Mouse (Mus musculus) liver, adult 2 months (tissue): Measurements from ENCODE around the gene Ugt1a7c. TPM values are rescaled to one million over a fixed set of nuclear protein-coding genes. Genes with fewer than 3 reads are reported as not detected.

ENCODE experiments used
- DNase-seq: peaks from one replicate; pipeline ENCODE4 v3.0.0-alpha.2; 2011; ENCODE audit warnings: low read depth, low spot score; ENCODE audit errors: extremely low read depth
- H3K27ac ChIP-seq: fragments of 200-500 bp; replicated peaks from 2 replicates; pipeline ENCODE4 v1.5.1; 2012; ENCODE audit warnings: low read depth, mild to moderate bottlenecking, control low read depth, inconsistent platforms, low read length; ENCODE audit not compliant: insufficient read depth
- H3K27me3 ChIP-seq: fragments of 200-500 bp; 2 replicates; pipeline ENCODE4 v1.6.1; 2012; ENCODE audit warnings: mild to moderate bottlenecking, moderate library complexity, low read length, inconsistent platforms; ENCODE audit not compliant: control insufficient read depth, insufficient read depth
- H3K36me3 ChIP-seq: fragments of 200-500 bp; 2 replicates; pipeline ENCODE4 v1.6.1; 2012; ENCODE audit warnings: low read length, inconsistent platforms; ENCODE audit not compliant: control insufficient read depth, insufficient read depth
- H3K4me1 ChIP-seq: fragments of 200-500 bp; 2 replicates; pipeline ENCODE4 v1.6.1; 2011; ENCODE audit warnings: low read length; ENCODE audit not compliant: control insufficient read depth, insufficient read depth
- H3K4me3 ChIP-seq: fragments of 200-500 bp; 2 replicates; pipeline ENCODE4 v1.5.1; 2011; ENCODE audit warnings: low read depth, mild to moderate bottlenecking, control low read depth, low read length, moderate library complexity; ENCODE audit not compliant: insufficient read depth
- H3K79me2 ChIP-seq: fragments of 200-500 bp; 2 replicates; pipeline ENCODE4 v1.6.1; 2012; ENCODE audit warnings: inconsistent platforms, mild to moderate bottlenecking, low read length, moderate library complexity; ENCODE audit not compliant: control insufficient read depth, insufficient read depth
- H3K9ac ChIP-seq: fragments of 200-500 bp; 2 replicates; pipeline ENCODE4 v1.6.1; 2012; ENCODE audit warnings: low read depth, mild to moderate bottlenecking, control low read depth, inconsistent platforms, low read length
- CTCF ChIP-seq: fragments of 200-500 bp; IDR thresholded peaks from 2 replicates; pipeline ENCODE4 v1.5.1; 2011; ENCODE audit warnings: low read depth, low read length, control low read depth
- POLR2A ChIP-seq: fragments of 200-500 bp; IDR thresholded peaks from 2 replicates; pipeline ENCODE4 v1.6.1; 2011; ENCODE audit warnings: low read length, control low read depth; ENCODE audit not compliant: insufficient read depth; ENCODE audit errors: extremely low read depth
- WGBS: fragments of 180-500 bp; shearing (Covaris S2); methylation state at CpG from one replicate; pipeline ENCODE4 v1.1.7; 2018; 5-methylcytosine and 5-hydroxymethylcytosine counted together
- polyA plus RNA-seq: library from polyadenylated mRNA; depleted of rRNA; stranded (reverse); fragments of >200 nt; gene quantifications from 2 replicates; pipeline ENCODE4 v1.2.3, GENCODE M21; 2012; rRNA removed
- total RNA-seq: library from RNA; depleted of rRNA; stranded (reverse); fragments of >200 nt; gene quantifications from 2 replicates; pipeline ENCODE4 v1.2.3, GENCODE M21; 2014; rRNA removed

The Ugt1a7c gene
- total and polyA plus RNA-seq, 2 experiments = 2.0 to 51.1 TPM

DNA sequence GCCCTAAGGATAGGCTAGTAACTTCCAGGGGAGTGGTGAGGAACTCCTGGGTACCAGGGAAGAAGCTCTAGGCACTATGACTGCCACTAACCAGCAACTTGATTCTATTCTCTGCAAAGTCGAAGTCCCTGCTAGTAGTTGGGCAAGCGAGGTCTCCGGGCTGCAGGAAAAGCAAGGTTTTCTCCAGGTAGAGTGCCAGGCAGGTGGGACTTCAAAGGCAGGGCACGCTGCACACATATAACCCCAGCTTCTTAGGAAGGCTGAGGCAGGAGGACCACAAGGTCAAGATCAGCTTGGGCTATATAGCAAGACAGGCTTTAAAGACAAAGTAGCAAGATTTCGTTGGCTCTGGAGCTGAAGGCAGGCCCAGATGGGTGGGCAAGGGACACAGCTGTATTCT is 168.9 kb downstream of the Ugt1a7c start:
- no peak overlapping the region for H3K9ac ChIP-seq
- TF ChIP-seq CTCF (no peak), POLR2A (no peak)
- 89% methylated on average over 5 of the region's 5 CpGs for WGBS
- DNase-seq = no peak
- H3K4me3 ChIP-seq = no peak overlapping the region
- peaks cover 32% of the 10 kb centered on the region for H3K4me1 ChIP-seq
- peaks cover 53% of the 10 kb centered on the region for H3K36me3 ChIP-seq
- no peak overlapping the region for H3K27ac ChIP-seq
- H3K79me2 ChIP-seq = peaks cover 12% of the 10 kb centered on the region; the same call in 1 of the 2 replicates
- no peaks in the 10 kb centered on the region for H3K27me3 ChIP-seq

DNA sequence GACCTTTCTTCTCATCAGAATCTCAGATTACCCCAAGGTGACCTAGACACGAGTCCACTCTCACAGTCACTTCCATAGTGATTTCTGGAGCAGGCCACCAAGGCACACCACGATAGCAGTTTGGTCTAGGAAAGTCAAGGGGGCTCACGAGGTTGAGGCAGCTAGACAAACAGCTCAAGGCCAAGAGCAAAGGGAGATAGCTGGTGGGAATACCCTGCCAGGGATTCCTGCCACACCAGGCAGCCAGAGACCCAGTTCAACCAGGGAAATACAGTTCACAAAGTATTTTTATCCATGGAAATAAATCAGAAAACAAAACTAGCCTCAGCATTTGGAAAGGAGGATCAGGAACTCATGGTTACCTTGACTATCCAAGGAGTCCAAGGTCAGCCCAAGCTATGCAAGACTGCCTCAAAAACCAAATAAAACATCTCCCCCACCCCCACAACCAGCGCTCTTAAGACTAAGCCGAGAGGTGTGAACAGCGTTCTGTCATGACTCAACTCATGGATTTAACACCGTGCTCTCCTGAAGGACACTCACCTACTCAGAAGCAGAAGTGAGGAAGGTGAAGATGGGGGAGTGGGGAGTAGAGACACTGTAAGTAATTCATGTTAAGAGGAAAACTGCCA is 169.5 kb downstream of the Ugt1a7c start:
- Histone ChIP-seq H3K27me3 (no peaks in the 10 kb centered on the region), H3K27ac (no peak overlapping the region), H3K36me3 (peaks cover 58% of the 10 kb centered on the region), H3K9ac (no peak overlapping the region), H3K4me3 (no peak overlapping the region), H3K4me1 (peaks cover 33% of the 10 kb centered on the region), H3K79me2 (peaks cover 12% of the 10 kb centered on the region; the same call in 1 of the 2 replicates)
- no peak for TF ChIP-seq POLR2A
- TF ChIP-seq CTCF = no peak
- WGBS = 82% methylated on average over 7 of the region's 7 CpGs
- no peak for DNase-seq

GRCm38 (mm10) chr1:88264869-88265240 is 170.0 kb downstream of the Ugt1a7c start:
- Histone ChIP-seq H3K9ac (no peak overlapping the region), H3K79me2 (peaks cover 12% of the 10 kb centered on the region; the same call in 1 of the 2 replicates), H3K4me3 (no peak overlapping the region), H3K4me1 (peaks cover 33% of the 10 kb centered on the region), H3K27me3 (no peaks in the 10 kb centered on the region), H3K36me3 (peaks cover 60% of the 10 kb centered on the region), H3K27ac (no peak overlapping the region)
- DNase-seq = no peak
- 72% methylated on average over 4 of the region's 4 CpGs for WGBS
- TF ChIP-seq CTCF (no peak), POLR2A (no peak)

GRCm38 (mm10) chr1:88266123-88266522 is 171.3 kb downstream of the Ugt1a7c start:
- H3K79me2 ChIP-seq = peaks cover 12% of the 10 kb centered on the region; the same call in 1 of the 2 replicates
- no peak overlapping the region for H3K4me3 ChIP-seq
- no peak for DNase-seq
- TF ChIP-seq CTCF (no peak), POLR2A (no peak)
- WGBS = 89% methylated on average over 13 of the region's 13 CpGs
- H3K36me3 ChIP-seq = peaks cover 60% of the 10 kb centered on the region
- H3K4me1 ChIP-seq = peaks cover 27% of the 10 kb centered on the region
- no peak overlapping the region for H3K9ac ChIP-seq
- H3K27me3 ChIP-seq = no peaks in the 10 kb centered on the region
- H3K27ac ChIP-seq = no peak overlapping the region

GRCm38 (mm10) chr1:88267489-88267888 is 172.6 kb downstream of the Ugt1a7c start:
- peak; percentile 91 for DNase-seq
- Histone ChIP-seq H3K27ac (peak overlapping the region; percentile 43), H3K4me1 (peaks cover 28% of the 10 kb centered on the region), H3K9ac (peak overlapping the region; percentile 1; the same call in 1 of the 2 replicates), H3K27me3 (no peaks in the 10 kb centered on the region), H3K79me2 (peaks cover 12% of the 10 kb centered on the region; the same call in 1 of the 2 replicates), H3K36me3 (peaks cover 60% of the 10 kb centered on the region), H3K4me3 (no peak overlapping the region)
- WGBS = 75% methylated on average over 6 of the region's 6 CpGs
- TF ChIP-seq CTCF (no peak), POLR2A (no peak)

DNA sequence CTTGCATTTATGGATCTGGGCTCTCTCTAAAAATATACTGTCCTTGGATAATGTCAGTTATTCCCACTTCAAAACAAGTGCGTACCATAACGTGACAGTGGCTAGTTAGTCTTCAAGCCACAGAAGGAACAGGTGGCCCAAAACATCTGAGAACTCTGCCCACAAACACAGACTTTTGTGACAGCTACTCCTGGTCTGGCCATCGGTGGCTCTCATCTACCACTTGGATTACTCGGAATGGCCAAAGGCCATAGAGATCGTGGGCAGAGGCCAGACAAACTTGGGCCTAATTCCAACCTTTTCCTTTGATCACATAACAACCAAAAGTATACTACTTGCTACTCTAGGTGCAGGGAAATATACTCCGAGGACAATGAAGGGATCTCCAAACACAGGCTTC is 173.2 kb downstream of the Ugt1a7c start:
- WGBS = 28% methylated on average over 6 of the region's 6 CpGs
- H3K27me3 ChIP-seq = no peaks in the 10 kb centered on the region
- H3K79me2 ChIP-seq = peaks cover 12% of the 10 kb centered on the region; the same call in 1 of the 2 replicates
- H3K27ac ChIP-seq = peak overlapping the region; percentile 43
- DNase-seq = peak; percentile 100
- no peak overlapping the region for H3K9ac ChIP-seq
- H3K36me3 ChIP-seq = peaks cover 56% of the 10 kb centered on the region
- no peak for TF ChIP-seq POLR2A
- no peak for TF ChIP-seq CTCF
- H3K4me3 ChIP-seq = no peak overlapping the region
- H3K4me1 ChIP-seq = peaks cover 28% of the 10 kb centered on the region

Other genes starting within 250 kb of the Ugt1a7c start
- 12.4 and 14.8 TPM in 2 replicates for gene Dgkd, start 241.8 kb upstream of the Ugt1a7c start, total RNA-seq
- 7.1 and 9.6 TPM in 2 replicates for gene Dgkd, start 241.8 kb upstream of the Ugt1a7c start, polyA plus RNA-seq
- 29.4 and 29.8 TPM in 2 replicates for gene Usp40, start 86.5 kb upstream of the Ugt1a7c start, total RNA-seq
- gene Usp40, start 86.5 kb upstream of the Ugt1a7c start, polyA plus RNA-seq = 6.4 and 8.6 TPM in 2 replicates
- 6.4 and 6.9 TPM in 2 replicates for gene Ugt1a10, start 39.7 kb upstream of the Ugt1a7c start, total RNA-seq
- 1.2 and 2.8 TPM in 2 replicates for gene Ugt1a10, start 39.7 kb upstream of the Ugt1a7c start, polyA plus RNA-seq
- 177 and 194 TPM in 2 replicates for gene Ugt1a9, start 24.3 kb upstream of the Ugt1a7c start, total RNA-seq
- 142 and 259 TPM in 2 replicates for gene Ugt1a9, start 24.3 kb upstream of the Ugt1a7c start, polyA plus RNA-seq
- 4.0 and 4.6 TPM in 2 replicates for gene Ugt1a8, start 7.2 kb upstream of the Ugt1a7c start, total RNA-seq
- 0.07 and 0.11 TPM in 2 replicates for gene Ugt1a8, start 7.2 kb upstream of the Ugt1a7c start, polyA plus RNA-seq
- 97.1 and 102 TPM in 2 replicates for gene Ugt1a6b, start 8.2 kb downstream of the Ugt1a7c start, total RNA-seq
- 77.3 and 91.0 TPM in 2 replicates for gene Ugt1a6b, start 8.2 kb downstream of the Ugt1a7c start, polyA plus RNA-seq
- gene Ugt1a6a, start 39.7 kb downstream of the Ugt1a7c start, total RNA-seq = 55.4 and 90.9 TPM in 2 replicates
- gene Ugt1a6a, start 39.7 kb downstream of the Ugt1a7c start, polyA plus RNA-seq = 84.4 and 106 TPM in 2 replicates
- gene Ugt1a5, start 71.0 kb downstream of the Ugt1a7c start, total RNA-seq = 75.8 and 159 TPM in 2 replicates
- 41.5 and 119 TPM in 2 replicates for gene Ugt1a5, start 71.0 kb downstream of the Ugt1a7c start, polyA plus RNA-seq
- gene Ugt1a2, start 105.5 kb downstream of the Ugt1a7c start, total RNA-seq = 9.5 and 10.4 TPM in 2 replicates
- gene Ugt1a2, start 105.5 kb downstream of the Ugt1a7c start, polyA plus RNA-seq = 0.29 and 0.57 TPM in 2 replicates
- not detected in 2 replicates for gene Dnajb3, start 110.7 kb downstream of the Ugt1a7c start, total RNA-seq
- 0.17 TPM in 1 of 2 replicates, not detected in the other for gene Dnajb3, start 110.7 kb downstream of the Ugt1a7c start, polyA plus RNA-seq
- 662 and 719 TPM in 2 replicates for gene Ugt1a1, start 116.9 kb downstream of the Ugt1a7c start, total RNA-seq
- 408 and 574 TPM in 2 replicates for gene Ugt1a1, start 116.9 kb downstream of the Ugt1a7c start, polyA plus RNA-seq
- gene Mroh2a, start 131.9 kb downstream of the Ugt1a7c start, total RNA-seq = 0.27 and 1.0 TPM in 2 replicates
- gene Mroh2a, start 131.9 kb downstream of the Ugt1a7c start, polyA plus RNA-seq = 0.77 and 0.82 TPM in 2 replicates
- gene Hjurp, start 182.6 kb downstream of the Ugt1a7c start, total RNA-seq = 78.7 and 90.1 TPM in 2 replicates
- gene Hjurp, start 182.6 kb downstream of the Ugt1a7c start, polyA plus RNA-seq = 31.4 and 32.8 TPM in 2 replicates
- gene Trpm8, start 182.6 kb downstream of the Ugt1a7c start, total RNA-seq = under 0.01 TPM in 2 replicates
- gene Trpm8, start 182.6 kb downstream of the Ugt1a7c start, polyA plus RNA-seq = 0.01 and 0.02 TPM in 2 replicates